Mouse (Mus musculus) left cerebral cortex, postnatal 10 days (tissue): ENCODE results near the gene Ldha. TPM values are rescaled to one million over a fixed set of nuclear protein-coding genes. Genes with fewer than 3 reads are reported as not detected.
A peak's percentile ranks its signal among the peaks of the same experiment; 100 is the strongest.
"Not testable (repeated sequence)": the region's sequence is repeated elsewhere in the genome, so short reads cannot be mapped to it uniquely, and the experiment has no call there.

Source experiments
- DNase-seq, 2 experiments: peaks; one replicate each; pipeline ENCODE4 v3.0.0; 2021 to 2022; ENCODE audit warnings: low spot score in 2 of 2, mixed read lengths in 1 of 2; ENCODE audit errors: extremely low spot score in 1 of 2
- intact Hi-C: fragments of 180-260 bp; cut with DNase I; formaldehyde crosslinking; loops from one replicate; pipeline ENCODE4 v1.15.1; 2025
- total RNA-seq, 2 experiments: library from RNA; stranded (reverse); gene quantifications; 2 replicates each; pipeline ENCODE4 v1.2.3; 2021

Gene Ldha
- 100 to 1,000 TPM; 495 to 502 TPM for total RNA-seq

GRCm38 (mm10) chr7:46840787-46841525, at the start of gene Ldha:
Ldha (plus strand) TSS chr7:46841475.
- intact Hi-C loops = no loop called here
- DNase-seq = no peak

- intact Hi-C loops = no loop called here
- no peak for DNase-seq
Measured at GRCm38 (mm10) chr7:46793871-46794270, 47.4 kb upstream of the Ldha start.

DNA sequence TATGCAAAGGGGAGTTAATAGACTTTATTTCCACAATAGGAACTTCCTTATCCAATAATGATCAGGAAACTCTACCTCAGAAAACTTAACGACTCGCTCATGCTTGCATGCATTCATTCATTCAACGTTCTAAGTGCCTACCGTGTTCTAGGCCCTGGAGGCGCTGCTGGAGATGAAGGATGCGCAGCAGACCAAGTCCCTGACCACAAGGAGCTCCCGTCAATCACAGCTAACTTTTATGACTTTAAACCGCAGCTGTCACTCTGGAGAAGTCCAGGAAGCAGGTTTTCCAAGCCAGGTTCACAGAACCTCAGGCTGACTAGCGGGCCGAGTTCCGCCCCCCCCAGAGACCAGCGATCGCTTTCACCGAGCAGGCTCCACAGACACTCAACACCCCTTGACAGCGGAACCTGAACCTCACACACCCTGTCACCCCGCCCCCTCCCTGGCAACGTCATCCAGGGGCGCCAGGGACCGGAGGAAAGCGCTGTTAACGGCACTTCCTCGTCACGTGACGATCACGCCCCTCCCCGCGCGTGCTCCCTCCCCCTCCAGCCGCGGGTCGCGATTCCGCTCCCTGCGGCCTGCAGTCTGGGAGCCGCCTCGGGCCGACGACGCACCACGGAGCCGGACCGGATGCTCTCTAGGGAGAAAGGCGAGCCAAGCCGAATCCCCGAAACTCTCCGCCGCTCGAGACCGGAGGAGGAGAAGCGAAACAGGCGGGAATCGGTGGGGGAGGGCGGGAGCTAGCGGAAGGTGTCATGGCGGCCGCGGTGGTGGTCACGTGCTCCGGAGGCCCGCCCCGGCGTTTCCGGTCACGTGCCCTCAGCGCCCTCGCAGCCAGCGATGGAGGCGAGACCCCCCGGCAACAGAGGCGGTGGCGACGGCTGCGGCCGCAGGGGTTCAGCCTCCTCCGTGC, 45.7 kb upstream of the Ldha start, which contains the start of the genes Hps5 and Gtf2h1:
TSS of gene Hps5 (minus strand) at position 778 of the 919 bp plus-strand sequence.
TSS of gene Gtf2h1 (plus strand) at position 817 of the 919 bp plus-strand sequence.
- peak; percentile 95 to 99 for DNase-seq
- intact Hi-C loops = no loop called here

DNA sequence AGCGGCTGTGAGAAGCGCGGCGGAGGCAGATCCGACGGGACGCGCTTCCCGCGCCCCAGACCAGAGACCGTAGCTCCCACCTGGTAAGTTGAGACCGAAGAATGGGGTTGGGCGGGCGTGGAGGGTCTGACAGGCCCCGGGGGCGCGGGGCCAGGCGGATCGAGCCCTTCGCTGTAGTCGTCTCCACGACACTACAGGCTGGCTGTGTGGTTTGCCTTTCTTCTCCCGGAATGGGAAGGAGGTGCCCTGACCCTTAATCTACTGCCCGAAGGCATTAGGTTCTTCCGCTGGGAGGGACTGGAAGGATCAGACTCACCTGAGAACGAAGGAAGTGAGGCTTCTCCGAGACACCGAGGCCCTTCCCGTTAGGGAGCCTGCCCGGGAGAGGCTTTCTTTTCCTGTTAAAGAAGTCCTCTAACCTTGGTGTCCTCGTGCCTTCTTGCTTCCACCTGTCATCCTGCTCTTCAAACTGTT, 45.0 kb upstream of the Ldha start:
- intact Hi-C loops = no loop called here
- DNase-seq = no peak

DNA sequence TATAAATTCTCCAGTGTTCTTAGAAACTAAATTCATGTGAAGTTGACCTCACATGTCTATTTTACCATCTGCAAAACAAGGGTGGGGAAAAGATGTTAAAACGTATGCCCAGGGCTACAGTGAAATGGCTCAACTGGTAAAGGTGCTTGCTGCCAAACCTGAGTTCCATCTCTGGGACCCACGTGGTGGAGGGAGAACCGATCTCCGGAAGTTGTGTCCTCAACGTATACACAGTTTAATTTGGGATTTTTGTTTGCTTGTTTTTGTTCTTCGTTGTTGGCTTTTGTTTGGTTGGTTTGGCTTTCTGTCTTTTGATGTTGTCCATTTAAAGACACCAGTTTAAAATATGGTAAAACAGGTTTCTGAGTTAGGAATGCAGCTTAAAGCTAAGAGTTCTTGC, 44.5 kb upstream of the Ldha start:
- DNase-seq = no peak
- intact Hi-C loops = no loop called here

DNA sequence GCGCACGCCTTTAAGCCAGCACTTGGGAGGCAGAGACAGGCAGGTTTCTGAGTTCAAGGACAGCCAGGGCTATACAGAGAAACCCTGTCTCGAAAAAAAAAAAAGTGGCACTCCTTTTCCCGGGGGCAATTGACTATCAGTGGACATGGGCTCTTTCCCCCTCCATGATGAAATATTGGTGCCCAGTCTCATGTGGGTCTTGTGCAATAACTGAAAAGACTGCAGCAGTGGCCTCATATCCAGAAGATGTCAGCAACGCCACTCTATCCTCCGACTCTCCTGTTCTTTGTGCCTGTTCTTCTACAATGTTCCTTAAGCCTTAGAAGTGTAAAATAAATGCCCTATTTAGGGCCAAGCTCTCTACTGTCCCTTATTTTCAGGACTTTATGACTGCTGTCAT, 30.9 kb upstream of the Ldha start:
- intact Hi-C loops = loop anchor here (5.0 kb wide), 1 partner anchor 38 kb away; no protein-coding TSS in a partner anchor
- DNase-seq = no peak

GRCm38 (mm10) chr7:46814012-46814411, 27.3 kb upstream of the Ldha start:
- DNase-seq = no peak
- intact Hi-C loops = loop anchor here (5.0 kb wide), 1 partner anchor 42 kb away; no protein-coding TSS in a partner anchor

GRCm38 (mm10) chr7:46820876-46821632, 20.2 kb upstream of the Ldha start:
- intact Hi-C loops, DNase-seq: not testable (repeated sequence)

- intact Hi-C loops = no loop called here
- no peak for DNase-seq
Measured at GRCm38 (mm10) chr7:46827046-46827802, 14.1 kb upstream of the Ldha start.

DNA sequence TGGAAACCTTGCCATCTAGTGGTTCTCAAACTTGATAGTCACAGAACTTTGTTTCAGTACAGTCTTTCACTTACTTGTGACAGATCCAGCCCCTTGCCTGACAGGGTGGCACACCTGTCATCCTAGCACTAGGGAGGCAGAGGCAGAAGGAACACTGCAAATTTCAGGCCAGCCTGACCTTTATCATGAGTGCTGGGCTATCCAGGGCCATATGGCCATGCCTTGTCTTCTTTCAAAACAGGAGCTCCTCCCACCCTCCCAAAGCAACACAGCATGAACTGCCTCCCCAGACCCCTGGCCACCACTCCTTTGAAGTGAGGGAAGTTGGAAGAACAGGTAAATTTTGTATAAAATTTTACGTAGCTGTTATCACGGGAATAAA, 13.5 kb upstream of the Ldha start:
- intact Hi-C loops = no loop called here
- no peak for DNase-seq

DNA sequence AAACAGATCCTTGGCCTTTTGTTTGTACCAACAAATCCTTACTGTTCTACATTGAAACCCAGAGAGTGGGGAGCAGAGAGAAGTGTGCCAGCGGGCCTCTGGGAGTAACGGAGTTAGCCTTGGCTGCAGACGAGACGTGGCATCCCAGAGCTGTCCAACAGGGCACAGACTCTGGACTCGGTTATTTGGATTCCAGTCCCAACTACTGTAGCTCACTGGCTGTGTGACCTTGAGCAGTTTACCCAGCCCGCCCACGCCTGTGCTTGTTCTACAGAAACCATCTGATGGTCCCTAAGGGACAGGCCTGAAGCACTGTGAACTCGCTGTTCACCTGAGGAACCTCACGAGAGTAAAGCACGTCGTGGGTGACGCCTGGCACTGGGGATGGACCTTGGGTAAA, 11.4 kb upstream of the Ldha start:
- intact Hi-C loops = no loop called here
- DNase-seq = no peak

GRCm38 (mm10) chr7:46830799-46831590, 10.3 kb upstream of the Ldha start:
- intact Hi-C loops = no loop called here
- no peak for DNase-seq

GRCm38 (mm10) chr7:46831693-46832092, 9.6 kb upstream of the Ldha start:
- intact Hi-C loops = no loop called here
- DNase-seq = no peak

- intact Hi-C loops = not testable (repeated sequence)
Measured at GRCm38 (mm10) chr7:46832112-46832810, 9.0 kb upstream of the Ldha start.

DNA sequence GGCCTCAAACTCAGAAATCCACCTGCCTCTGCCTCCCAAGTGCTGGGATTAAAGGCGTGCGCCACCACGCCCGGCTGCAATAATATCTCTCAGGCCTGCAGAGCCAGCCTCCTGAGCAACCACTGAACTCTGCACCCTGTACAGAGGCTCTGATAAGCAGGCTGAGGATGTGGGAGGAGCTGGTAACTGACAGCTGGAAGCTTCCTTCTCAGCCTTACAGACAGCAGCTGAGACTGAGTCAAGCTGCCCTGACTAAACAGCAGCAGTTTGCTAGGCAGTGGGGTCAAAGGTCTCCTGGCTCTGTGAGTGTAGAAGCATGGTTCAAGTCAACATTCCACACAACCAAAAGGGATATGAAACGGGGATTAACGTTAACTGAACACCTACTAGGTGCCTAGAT, 8.0 kb upstream of the Ldha start:
- intact Hi-C loops = no loop called here
- no peak for DNase-seq

More at GRCm38 (mm10) chr7:46832112-46832810, 9.0 kb upstream of the Ldha start:
- not testable (repeated sequence) for DNase-seq

DNA sequence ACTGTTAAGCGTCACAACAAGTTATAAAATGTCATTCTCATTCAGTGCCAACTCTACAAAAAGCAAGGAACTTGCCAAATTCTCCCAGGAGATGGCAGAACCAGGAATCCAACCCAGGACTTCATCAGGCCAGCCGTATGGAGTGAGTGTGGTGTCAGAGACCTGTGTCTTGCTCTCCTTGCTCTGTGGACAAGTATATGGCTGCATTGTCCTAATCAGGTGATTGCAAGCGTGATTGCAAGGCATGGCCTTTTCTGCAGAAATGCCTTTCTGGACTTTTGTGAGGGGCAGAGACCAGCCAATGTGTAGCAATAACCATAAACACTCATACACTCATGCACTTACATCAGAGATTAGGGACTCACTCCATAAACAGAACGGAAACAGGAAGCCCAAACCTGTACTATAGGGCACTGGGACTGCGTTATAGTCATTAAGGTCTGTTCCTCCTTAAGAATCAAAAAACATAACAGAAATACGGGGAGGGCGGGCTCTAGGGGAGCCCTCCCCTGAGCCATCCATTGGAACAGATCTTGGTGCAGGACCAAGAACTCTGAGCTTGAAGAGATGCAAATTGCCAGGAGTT, 7.5 kb upstream of the Ldha start:
- intact Hi-C loops = no loop called here
- DNase-seq = no peak
